ENCODE assay signal across 23 mouse cellular contexts in genomic region chr8:3480221-3480785, GRCm38 (mm10). TPM values are rescaled to one million over a fixed set of nuclear protein-coding genes. Genes with fewer than 3 reads are reported as not detected.
A peak's percentile ranks its signal among the peaks of the same experiment; 100 is the strongest.
DNase-seq lines count a peak whose midpoint lies in the region; ATAC-seq and TF ChIP-seq lines count a peak whose summit lies in the region.
"Had no signal": no experiment of that assay in that cellular context is flagged by ENCODE, and none has a peak within 500 bp of the region (broad histone marks: within the 10 kb centered on the region; RNA-seq: fewer than 3 reads in every experiment).

No protein-coding gene starts in this region.

- H3K27me3 ChIP-seq in heart, embryonic 15.5 days: peaks cover 11% of the 10 kb centered on the region
- no peaks in the 10 kb centered on the region for H3K27me3 ChIP-seq in lung, postnatal 0 days (replicated peaks; ENCODE audit: insufficient read depth, low read length)
- H3K27me3 ChIP-seq: CH12.LX, Patski had no signal

- 50% methylated on average over 4 of the region's 4 CpGs for WGBS in heart, embryonic 15.5 days
- 52% methylated on average over 4 of the region's 4 CpGs for WGBS in lung, postnatal 0 days

- H3K9me3 ChIP-seq in heart, embryonic 15.5 days (replicated peaks): no peaks in the 10 kb centered on the region
- no peaks in the 10 kb centered on the region for H3K9me3 ChIP-seq in lung, postnatal 0 days (ENCODE audit: low read length)
- H3K9me3 ChIP-seq: forebrain, embryonic 12.5 days; heart, embryonic 12.5 days; hindbrain, embryonic 13.5 days had no signal

- no peaks in the 10 kb centered on the region for H3K36me3 ChIP-seq in heart, embryonic 15.5 days
- no peaks in the 10 kb centered on the region for H3K36me3 ChIP-seq in lung, postnatal 0 days (ENCODE audit: insufficient read depth, low read length)
- H3K36me3 ChIP-seq: forebrain, embryonic 12.5 days; heart, embryonic 12.5 days; hindbrain, embryonic 13.5 days had no signal

- no peak for DNase-seq in heart, postnatal 14 days
- peak; percentile 30 for DNase-seq in lung, postnatal 0 days (ENCODE audit: low spot score)
- no peak for DNase-seq in lung, postnatal 25 days (ENCODE audit: low spot score)
- DNase-seq in adipocyte (ENCODE audit: low spot score): peak; percentile 77
- peak; percentile 78 for DNase-seq in fat pad, adult 2 months (ENCODE audit: extremely low read depth, low read depth, low spot score)
- DNase-seq in layer of hippocampus, adult 9-10 months (ENCODE audit: low spot score): no peak
- DNase-seq: adrenal gland, adult 2 months; adrenal gland, postnatal 25 days; cerebellum, adult 2 months; cerebellum, postnatal 10 days; gastrocnemius, postnatal 10 days; heart, adult 2 months had no signal

- ATAC-seq in heart, embryonic 15.5 days (replicated peaks; ENCODE audit: insufficient number of reproducible peaks, insufficient read depth, low FRiP score, low read depth): no peak
- ATAC-seq in lung, postnatal 0 days: no peak
- ATAC-seq: activated CD4-positive, CD25-positive, alpha-beta regulatory T cell, adult 4 months; forebrain, embryonic 16.5 days; hindbrain, postnatal 0 days; Patski had no signal

- H3K9ac ChIP-seq in heart, embryonic 15.5 days: no peak overlapping the region
- no peak overlapping the region for H3K9ac ChIP-seq in lung, postnatal 0 days (replicated peaks; ENCODE audit: low read depth)
- H3K9ac ChIP-seq: forebrain, embryonic 12.5 days; heart, embryonic 12.5 days; hindbrain, embryonic 13.5 days had no signal

- H3K27ac ChIP-seq in heart, embryonic 15.5 days: 0 out of 2 replicates have a peak overlapping the region, but pooled peaks have one; percentile 12
- H3K27ac ChIP-seq in lung, postnatal 0 days (ENCODE audit: low read length): no peak overlapping the region
- H3K27ac ChIP-seq: forebrain, embryonic 12.5 days; heart, adult 2 months; hindbrain, embryonic 13.5 days; hindbrain, postnatal 0 days had no signal

- TF ChIP-seq CTCF in lung, postnatal 0 days (IDR thresholded peaks at IDR 0.05): no peak

- H3K4me2 ChIP-seq in heart, embryonic 15.5 days: no peak overlapping the region
- H3K4me2 ChIP-seq in lung, postnatal 0 days (replicated peaks; ENCODE audit: low read depth, low read length): no peak overlapping the region
- H3K4me2 ChIP-seq: forebrain, embryonic 12.5 days; heart, embryonic 12.5 days; hindbrain, embryonic 13.5 days had no signal

- no peak for TF ChIP-seq EP300 in lung, postnatal 0 days (IDR thresholded peaks at IDR 0.05)

- H3K4me3 ChIP-seq in heart, embryonic 15.5 days: no peak overlapping the region
- no peak overlapping the region for H3K4me3 ChIP-seq in lung, postnatal 0 days (ENCODE audit: low read depth, low read length)
- H3K4me3 ChIP-seq: forebrain, embryonic 12.5 days; heart, adult 2 months; heart, embryonic 12.5 days; hindbrain, embryonic 13.5 days had no signal

- intact Hi-C loops in heart, postnatal 14 days (cut with DNase I): no loop called here

- peaks cover 6% of the 10 kb centered on the region; the same call in 1 of the 2 replicates for H3K4me1 ChIP-seq in heart, embryonic 15.5 days (replicated peaks)
- no peaks in the 10 kb centered on the region for H3K4me1 ChIP-seq in lung, postnatal 0 days (ENCODE audit: insufficient read depth, low read depth, low read length)
- H3K4me1 ChIP-seq: forebrain, embryonic 12.5 days had no signal

RNA-seq across cellular contexts. Expression of gene Tex45, which starts 9.6 kb away (rescaled TPM):
- polyA plus RNA-seq in heart, embryonic 15.5 days (2015; fragmentation: Nextera tagmentation; extraction: Ambion mirVana): not detected in 2 replicates
- total RNA-seq in heart, postnatal 14 days (2021): not detected
- not detected in 2 replicates for polyA plus RNA-seq in lung, postnatal 0 days (2015; fragmentation: Nextera tagmentation; extraction: Ambion mirVana)
- total RNA-seq: adrenal gland, postnatal 25 days; CH12.LX; hematopoietic stem cell, adult 5-6 weeks had no signal
- polyA plus RNA-seq: activated CD4-positive, CD25-positive, alpha-beta regulatory T cell, adult 4 months; forebrain, embryonic 12.5 days; heart, adult 2 months; heart, embryonic 12.5 days; heart, postnatal 0 days; Patski had no signal

RNA-seq across cellular contexts. Expression of gene Zfp358, which starts 12.6 kb away (rescaled TPM):
- 26.4 and 34.9 TPM in 2 replicates for polyA plus RNA-seq in heart, embryonic 15.5 days (2015; fragmentation: Nextera tagmentation; extraction: Ambion mirVana)
- 10 to 100 TPM; 25.1 to 26.3 TPM for total RNA-seq in heart, postnatal 14 days (2021)
- polyA plus RNA-seq in lung, postnatal 0 days (2015; fragmentation: Nextera tagmentation; extraction: Ambion mirVana): 29.8 and 31.6 TPM in 2 replicates

RNA-seq across cellular contexts. Expression of gene Pex11g, which starts 12.8 kb away (rescaled TPM):
- polyA plus RNA-seq in heart, embryonic 15.5 days (2015; fragmentation: Nextera tagmentation; extraction: Ambion mirVana): 5.2 and 5.8 TPM in 2 replicates
- 1 to 10 TPM; 3.0 to 3.5 TPM for total RNA-seq in heart, postnatal 14 days (2021)
- 7.8 and 9.1 TPM in 2 replicates for polyA plus RNA-seq in lung, postnatal 0 days (2015; fragmentation: Nextera tagmentation; extraction: Ambion mirVana)

RNA-seq across cellular contexts. Expression of gene Mcoln1, which starts 20.0 kb away (rescaled TPM):
- 42.3 and 54.2 TPM in 2 replicates for polyA plus RNA-seq in heart, embryonic 15.5 days (2015; fragmentation: Nextera tagmentation; extraction: Ambion mirVana)
- total RNA-seq in heart, postnatal 14 days (2021): 10 to 100 TPM; 23.8 to 26.4 TPM
- polyA plus RNA-seq in lung, postnatal 0 days (2015; fragmentation: Nextera tagmentation; extraction: Ambion mirVana): 38.5 and 40.0 TPM in 2 replicates

RNA-seq across cellular contexts. Expression of gene Pnpla6, which starts 34.9 kb away (rescaled TPM):
- 14.2 and 18.6 TPM in 2 replicates for polyA plus RNA-seq in heart, embryonic 15.5 days (2015; fragmentation: Nextera tagmentation; extraction: Ambion mirVana)
- total RNA-seq in heart, postnatal 14 days (2021): 10 to 100 TPM; 12.3 to 14.0 TPM
- polyA plus RNA-seq in lung, postnatal 0 days (2015; fragmentation: Nextera tagmentation; extraction: Ambion mirVana): 18.1 and 19.0 TPM in 2 replicates

Comparison
In these comparisons a context has a peak if more than half of its experiments do, and no peak if none do; other contexts are left out.
1. DNase-seq: peak in lung, postnatal 0 days (single experiment), adipocyte (single experiment) and fat pad, adult 2 months (single experiment); none in heart, postnatal 14 days (0 of 2), lung, postnatal 25 days (single experiment) and layer of hippocampus, adult 9-10 months (single experiment).